Mouse (Mus musculus) CD8-positive naive resting alpha-beta T cell, adult 2 months (primary cell): ENCODE measurements around the gene Ugt1a10.

Source experiments
- DNase-seq, 2 experiments: peaks; one replicate each; pipeline ENCODE4 v3.0.0; 2022; ENCODE audit warnings: low read depth in 2 of 2, low spot score in 2 of 2

Gene Ugt1a10

GRCm38 (mm10) chr1:88250023-88250422 is 194.8 kb downstream of the Ugt1a10 start:
- DNase-seq: no peak

DNA sequence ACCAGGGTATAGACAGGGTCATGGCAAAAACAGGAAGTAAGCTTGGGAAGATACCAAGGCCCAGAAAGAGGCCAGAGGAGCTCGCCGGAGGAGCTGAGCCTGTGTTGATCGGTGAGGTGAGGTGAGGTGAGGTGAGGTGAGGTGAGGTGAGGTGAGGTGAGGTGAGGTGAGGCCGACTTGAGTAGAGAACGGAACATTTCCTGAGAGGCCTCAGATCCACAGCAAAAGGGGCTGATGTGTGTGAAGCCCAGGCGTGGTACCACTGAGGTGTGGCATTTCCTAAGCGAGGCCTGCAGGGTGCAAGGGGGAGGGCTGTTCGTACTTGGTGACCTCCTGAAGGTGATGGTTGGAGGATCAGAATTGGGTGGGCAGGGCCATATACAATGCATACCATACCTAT is 197.9 kb downstream of the Ugt1a10 start:
- DNase-seq: no peak

DNA sequence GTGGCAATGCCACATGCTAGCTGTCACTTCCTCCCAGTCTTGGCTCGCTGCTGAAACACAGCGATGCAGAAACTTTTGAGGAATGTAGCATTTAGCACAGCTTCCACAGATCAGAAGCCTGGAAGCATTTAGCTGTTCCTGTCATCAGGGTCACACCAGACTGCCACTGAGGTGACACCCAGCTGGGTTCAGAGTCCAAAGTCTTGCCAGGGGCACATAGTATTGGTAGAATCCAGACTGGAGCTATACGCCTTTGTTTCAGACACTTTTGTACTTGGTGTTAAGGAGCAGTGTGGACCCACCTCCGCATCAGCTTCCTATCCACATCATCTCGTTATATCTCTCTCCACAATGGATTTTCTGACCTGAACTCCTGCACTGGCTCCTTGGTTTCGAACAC is 198.4 kb downstream of the Ugt1a10 start:
- DNase-seq: no peak

- DNase-seq: no peak
These were observed 199.7 kb downstream of the Ugt1a10 start for GRCm38 (mm10) chr1:88254793-88255465.

DNA sequence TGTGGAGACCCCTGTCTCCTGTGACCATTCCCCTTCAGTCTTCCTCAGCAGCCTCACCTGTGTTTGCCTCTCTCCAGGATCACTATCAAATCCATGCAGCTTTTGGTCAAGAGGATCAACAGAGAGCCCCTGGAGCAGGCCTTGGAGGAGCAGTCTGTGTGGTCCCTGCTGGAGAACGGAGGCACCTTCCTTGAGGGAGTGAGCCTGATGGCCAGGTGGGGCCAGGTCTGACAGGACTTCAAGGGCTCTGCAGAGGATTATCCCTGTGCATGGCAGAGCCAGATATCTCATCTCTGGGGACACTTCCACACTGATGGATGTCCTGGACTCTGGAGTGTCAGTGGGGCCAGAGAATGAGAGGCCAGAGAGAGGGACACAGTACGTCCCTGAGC is 200.3 kb downstream of the Ugt1a10 start:
- no peak for DNase-seq

- no peak for DNase-seq
These were observed 201.0 kb downstream of the Ugt1a10 start for GRCm38 (mm10) chr1:88255989-88256754.

DNA sequence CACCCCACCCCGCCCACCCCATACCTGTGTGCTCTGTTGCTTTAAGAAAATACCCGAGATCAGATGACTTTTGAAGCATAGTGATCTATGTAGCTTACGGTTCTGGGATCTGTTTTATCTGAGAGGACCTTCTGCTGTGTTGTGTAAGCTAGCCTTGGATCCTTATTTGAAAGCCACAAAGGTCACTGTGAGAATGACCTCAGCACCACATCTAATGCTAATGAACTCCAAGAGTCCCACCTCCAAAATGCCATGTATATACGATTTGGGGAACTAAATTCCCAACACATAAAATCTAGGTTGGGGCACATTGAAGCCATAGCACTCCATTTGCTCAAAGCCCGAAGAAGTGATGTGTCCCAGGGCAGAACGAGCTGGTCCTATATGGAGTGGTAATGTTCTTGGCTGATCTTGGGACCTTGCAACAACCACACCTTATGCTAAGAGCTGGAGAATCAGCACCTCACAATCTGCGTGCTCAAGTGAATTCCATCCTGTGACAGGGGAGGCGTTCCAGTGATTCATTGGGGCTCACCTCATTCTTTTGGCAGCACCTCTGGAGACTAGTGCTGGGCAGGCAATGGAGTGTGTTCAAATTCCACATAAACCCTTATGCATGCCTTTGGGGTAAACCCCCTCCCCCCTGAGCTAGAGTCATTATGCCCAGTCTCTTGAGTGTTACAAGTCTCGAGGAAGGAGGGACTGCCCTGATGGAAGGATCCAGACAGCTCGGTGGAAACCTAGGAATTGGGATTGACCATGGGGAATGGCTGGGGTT is 201.9 kb downstream of the Ugt1a10 start:
- DNase-seq: no peak

DNA sequence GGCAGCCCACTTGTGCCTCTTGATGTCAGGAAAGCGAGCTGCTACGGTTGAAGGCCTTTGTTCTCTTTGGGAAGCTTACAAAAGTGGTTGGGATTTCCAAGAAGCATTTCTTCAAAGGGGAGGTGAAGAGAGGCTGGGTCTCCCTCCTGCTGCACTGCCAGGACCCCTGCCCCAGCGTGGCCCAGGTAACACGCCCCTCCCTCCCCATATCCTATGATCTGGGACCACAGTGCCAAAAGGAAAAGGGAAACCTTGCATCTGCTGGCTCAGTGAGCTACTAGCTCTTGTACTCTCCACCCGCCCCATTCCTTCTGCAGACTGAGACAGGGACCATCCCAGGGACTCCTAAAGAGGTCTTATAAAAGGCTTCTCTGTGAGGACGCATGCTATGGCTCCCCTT is 202.5 kb downstream of the Ugt1a10 start:
- DNase-seq: no peak

GRCm38 (mm10) chr1:88258361-88258760 is 203.2 kb downstream of the Ugt1a10 start:
- no peak for DNase-seq

DNA sequence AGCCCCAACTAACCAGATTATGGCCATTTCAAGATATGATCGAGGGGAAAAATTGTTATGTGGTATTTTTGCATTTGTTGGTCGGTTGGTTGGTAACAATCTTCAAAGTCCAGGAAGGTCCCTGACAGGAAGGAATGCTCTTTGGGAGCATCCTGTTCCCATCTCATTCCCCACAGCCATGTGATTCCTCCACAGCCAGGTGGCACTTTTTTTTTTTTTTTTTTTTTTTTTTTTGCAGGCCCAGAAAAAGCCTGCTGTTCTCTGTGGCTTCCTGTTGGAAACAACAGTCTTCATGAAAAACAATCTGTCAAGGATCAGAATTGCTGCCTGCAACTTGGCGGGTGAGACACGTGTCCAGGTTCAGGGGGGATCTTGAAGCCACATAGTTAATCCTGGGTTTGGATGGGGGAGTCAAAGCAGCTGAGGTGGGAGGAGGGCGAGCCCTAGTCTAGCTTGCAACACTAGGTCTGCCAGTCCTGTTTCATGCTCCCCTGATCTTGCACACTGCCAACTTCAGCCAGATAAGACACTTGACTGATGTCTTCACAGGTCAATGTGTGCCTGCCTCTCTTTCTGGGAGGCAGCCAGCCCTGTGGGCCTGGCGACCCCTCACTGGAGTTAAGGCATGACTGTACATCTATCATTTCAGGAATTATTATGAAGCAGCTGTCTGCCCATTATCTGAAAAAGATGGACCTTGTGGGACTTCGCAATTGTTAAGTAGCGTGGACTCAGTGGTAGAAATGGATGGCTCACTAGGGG is 203.9 kb downstream of the Ugt1a10 start:
- DNase-seq: no peak

GRCm38 (mm10) chr1:88259643-88260024 is 204.4 kb downstream of the Ugt1a10 start:
- DNase-seq: no peak

- no peak for DNase-seq
These were observed 204.9 kb downstream of the Ugt1a10 start for GRCm38 (mm10) chr1:88260114-88260513.

- no peak for DNase-seq
These were observed 205.6 kb downstream of the Ugt1a10 start for GRCm38 (mm10) chr1:88260604-88261377.

DNA sequence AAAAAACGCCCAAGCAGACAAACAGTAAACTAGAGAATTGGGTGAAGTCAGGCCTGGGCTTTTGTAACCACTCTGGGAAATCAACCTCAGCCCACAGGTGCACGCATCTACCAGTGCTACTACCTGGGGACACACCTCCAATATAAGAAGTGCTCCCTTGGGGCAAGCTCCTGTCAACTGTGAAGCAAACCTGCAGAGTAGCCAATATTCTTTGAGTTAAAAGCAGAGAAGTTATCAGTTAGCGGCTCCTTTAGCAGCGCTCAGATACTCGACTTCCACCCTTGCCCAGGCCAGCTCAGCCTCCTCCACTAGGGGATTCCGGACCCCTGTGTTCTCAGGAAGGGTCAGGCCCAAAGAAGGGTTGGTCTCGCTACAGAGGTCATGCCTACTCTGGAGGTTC is 206.5 kb downstream of the Ugt1a10 start:
- DNase-seq: no peak

- no peak for DNase-seq
These were observed 207.1 kb downstream of the Ugt1a10 start for GRCm38 (mm10) chr1:88262255-88262654.

- no peak for DNase-seq
These were observed 207.8 kb downstream of the Ugt1a10 start for GRCm38 (mm10) chr1:88262961-88263360.

DNA sequence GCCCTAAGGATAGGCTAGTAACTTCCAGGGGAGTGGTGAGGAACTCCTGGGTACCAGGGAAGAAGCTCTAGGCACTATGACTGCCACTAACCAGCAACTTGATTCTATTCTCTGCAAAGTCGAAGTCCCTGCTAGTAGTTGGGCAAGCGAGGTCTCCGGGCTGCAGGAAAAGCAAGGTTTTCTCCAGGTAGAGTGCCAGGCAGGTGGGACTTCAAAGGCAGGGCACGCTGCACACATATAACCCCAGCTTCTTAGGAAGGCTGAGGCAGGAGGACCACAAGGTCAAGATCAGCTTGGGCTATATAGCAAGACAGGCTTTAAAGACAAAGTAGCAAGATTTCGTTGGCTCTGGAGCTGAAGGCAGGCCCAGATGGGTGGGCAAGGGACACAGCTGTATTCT is 208.6 kb downstream of the Ugt1a10 start:
- DNase-seq: no peak

DNA sequence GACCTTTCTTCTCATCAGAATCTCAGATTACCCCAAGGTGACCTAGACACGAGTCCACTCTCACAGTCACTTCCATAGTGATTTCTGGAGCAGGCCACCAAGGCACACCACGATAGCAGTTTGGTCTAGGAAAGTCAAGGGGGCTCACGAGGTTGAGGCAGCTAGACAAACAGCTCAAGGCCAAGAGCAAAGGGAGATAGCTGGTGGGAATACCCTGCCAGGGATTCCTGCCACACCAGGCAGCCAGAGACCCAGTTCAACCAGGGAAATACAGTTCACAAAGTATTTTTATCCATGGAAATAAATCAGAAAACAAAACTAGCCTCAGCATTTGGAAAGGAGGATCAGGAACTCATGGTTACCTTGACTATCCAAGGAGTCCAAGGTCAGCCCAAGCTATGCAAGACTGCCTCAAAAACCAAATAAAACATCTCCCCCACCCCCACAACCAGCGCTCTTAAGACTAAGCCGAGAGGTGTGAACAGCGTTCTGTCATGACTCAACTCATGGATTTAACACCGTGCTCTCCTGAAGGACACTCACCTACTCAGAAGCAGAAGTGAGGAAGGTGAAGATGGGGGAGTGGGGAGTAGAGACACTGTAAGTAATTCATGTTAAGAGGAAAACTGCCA is 209.2 kb downstream of the Ugt1a10 start:
- no peak for DNase-seq

DNA sequence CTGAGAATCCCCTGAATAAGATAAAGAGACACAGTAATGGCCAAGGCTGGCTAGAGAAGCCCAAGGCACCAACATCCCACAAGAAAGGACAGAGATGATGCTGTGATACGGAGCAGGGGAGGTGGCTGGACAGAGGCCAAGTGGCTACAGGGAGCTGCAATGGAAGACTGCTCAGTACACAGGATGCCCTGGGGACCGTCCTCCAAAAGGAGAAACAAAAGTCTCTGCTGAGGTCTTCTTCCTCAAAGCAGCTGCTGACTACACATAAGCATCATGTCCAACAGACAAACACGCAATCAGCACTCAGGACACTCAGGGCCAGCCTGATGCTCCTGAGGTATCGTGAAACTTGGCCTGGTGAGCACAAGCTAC is 209.7 kb downstream of the Ugt1a10 start:
- no peak for DNase-seq

- no peak for DNase-seq
These were observed 210.9 kb downstream of the Ugt1a10 start for GRCm38 (mm10) chr1:88266123-88266522.
